Mouse (Mus musculus): ENCODE data around the gene Atp2a3.

The Atp2a3 gene

GRCm38 (mm10) chr11:72961072-72961980, at the start of gene Atp2a3:
Atp2a3 (plus strand) TSS chr11:72961169.
- peak; percentile 88 to 93 for DNase-seq

DNA sequence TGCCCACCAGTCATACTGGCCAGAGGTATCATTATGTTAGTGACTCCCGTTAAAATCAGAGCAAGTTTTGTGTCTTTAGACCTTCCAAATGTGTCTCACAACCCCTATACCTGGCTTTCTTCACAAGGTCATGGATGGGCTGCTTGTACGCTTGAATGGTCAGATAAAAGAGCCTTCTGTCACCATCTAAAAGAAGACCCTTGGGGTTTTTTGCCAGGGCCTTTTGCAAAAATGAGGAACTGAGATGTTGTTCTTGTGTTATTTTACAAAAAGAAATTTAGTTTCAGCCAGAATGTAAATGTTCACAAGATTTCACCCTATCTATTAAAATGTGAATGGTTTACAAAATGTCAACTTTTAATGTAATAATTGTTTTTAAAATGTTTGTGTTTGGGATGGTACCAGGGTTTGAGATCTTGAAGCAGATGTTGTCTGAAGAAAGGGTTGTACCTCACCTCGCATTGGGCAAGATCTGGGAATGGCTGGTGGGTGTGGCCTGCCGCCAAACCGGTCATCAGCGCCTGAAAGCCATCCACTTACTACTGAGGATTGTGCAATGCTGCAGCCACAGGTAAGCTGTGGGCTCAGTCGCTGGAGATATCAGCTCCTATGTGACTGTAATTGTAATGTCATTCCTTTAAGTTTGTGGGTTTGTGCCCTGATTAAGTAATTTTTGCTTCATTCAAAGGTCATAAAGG, 43.5 kb upstream of the Atp2a3 start:
- no peak for DNase-seq

GRCm38 (mm10) chr11:72923116-72923515, 37.9 kb upstream of the Atp2a3 start:
- DNase-seq, result no peak

DNA sequence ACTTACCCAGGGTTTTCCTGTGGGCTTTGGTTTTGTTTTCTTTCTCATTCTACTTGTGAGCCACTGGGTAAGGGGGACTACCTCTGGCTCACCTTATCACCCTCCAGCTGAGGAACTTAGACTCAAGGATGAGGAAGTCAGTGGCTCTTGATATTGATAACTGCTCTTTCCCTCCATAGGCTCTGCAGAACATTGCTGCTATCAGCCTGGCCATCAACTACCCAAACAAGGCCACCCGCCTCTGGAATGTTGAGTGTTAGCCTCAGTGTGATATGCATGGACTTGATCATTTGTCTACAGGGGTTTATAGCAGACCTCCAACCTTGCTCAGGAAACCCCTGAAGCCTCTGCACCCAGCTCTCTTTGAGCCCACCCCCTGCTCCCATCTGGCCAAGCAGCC, 36.5 kb upstream of the Atp2a3 start:
- no peak for DNase-seq

GRCm38 (mm10) chr11:72925067-72925466, 35.9 kb upstream of the Atp2a3 start:
- DNase-seq, result no peak

- peak; percentile 65 to 69 for DNase-seq
These were observed 34.6 kb upstream of the Atp2a3 start for GRCm38 (mm10) chr11:72926226-72926890.

- no peak for DNase-seq
These were observed 32.5 kb upstream of the Atp2a3 start for GRCm38 (mm10) chr11:72928516-72928915.

DNA sequence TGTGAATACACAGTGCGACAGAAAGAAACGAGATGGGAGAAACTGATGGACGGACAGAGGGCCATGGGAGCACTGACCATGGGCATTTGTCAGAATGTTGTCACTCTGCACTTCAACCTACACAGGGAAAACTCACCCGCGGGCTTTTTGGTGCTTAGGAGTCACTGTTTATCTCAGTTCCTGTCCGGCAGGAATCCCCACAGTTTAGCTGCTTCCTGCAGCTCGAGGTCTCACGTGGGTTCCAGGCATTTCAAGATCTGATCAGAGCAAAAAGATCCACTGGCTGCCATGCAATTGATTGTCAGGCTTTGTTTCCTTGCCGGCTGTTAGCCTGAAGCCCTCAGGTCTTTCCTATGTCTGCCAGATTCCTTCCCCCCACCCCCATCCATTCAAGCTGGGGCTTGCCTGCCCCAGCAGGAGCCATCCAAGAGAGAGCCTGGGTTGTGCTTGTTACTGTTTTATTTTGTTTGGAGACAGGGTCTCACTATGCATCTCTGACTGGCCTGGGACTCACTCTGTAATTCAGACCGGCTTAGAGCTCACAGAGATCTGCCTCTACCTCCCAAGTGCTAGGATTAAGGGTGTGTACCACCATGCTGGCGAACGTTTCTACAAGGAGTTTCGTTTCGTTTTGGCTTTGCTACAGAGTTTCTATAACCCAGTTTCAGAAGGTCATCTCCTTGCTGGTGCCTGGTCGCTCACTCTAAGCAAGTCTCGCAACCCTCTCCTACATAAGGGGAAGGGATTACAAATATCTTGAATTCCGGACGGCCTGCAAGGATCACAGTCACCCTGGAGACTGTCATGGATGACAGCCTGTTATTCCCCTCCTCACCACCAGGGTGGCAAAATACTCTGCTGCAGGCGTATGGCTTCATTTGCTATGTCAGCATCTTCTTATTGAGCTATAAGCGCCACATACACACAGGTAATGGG, 20.5 kb upstream of the Atp2a3 start:
- DNase-seq, result no peak

DNA sequence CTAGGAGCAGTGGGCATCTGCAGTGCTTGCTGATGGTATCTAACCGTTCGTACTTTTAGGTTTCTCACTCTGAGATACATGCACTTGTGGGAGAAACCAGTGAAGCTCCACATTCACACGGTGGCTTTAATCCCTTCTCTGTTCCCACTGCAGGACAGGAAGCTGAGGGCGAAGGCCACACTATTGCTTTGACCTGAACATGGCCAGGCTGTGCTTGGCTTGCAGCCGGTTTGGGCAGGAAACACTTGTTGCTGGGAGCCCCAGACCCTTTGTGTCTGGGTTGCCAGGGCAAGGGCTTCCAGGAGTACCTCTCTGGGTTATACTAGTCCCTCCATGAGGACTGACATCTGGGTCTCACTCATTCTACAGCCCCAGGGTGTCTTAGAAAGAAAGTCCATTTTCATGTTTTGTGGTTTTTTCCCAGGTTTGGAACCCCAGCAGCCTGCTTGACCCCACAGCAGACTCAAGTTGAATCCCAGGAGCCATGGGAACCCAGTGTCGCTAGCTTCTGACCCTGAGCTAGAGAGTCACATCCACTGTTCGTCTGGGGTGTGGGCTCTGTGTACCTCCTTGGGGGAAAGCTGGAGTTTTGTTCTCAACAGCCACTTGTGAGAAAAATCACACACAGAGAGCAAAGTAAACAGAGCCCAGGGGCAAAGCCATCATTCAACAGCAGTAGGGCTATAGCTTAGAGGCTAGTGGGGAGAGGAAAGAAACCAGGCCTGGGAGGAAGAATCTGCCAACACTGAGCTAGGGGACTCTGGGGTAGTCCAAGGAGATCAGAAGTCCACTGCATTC, 15.8 kb upstream of the Atp2a3 start:
- DNase-seq, result no peak

DNA sequence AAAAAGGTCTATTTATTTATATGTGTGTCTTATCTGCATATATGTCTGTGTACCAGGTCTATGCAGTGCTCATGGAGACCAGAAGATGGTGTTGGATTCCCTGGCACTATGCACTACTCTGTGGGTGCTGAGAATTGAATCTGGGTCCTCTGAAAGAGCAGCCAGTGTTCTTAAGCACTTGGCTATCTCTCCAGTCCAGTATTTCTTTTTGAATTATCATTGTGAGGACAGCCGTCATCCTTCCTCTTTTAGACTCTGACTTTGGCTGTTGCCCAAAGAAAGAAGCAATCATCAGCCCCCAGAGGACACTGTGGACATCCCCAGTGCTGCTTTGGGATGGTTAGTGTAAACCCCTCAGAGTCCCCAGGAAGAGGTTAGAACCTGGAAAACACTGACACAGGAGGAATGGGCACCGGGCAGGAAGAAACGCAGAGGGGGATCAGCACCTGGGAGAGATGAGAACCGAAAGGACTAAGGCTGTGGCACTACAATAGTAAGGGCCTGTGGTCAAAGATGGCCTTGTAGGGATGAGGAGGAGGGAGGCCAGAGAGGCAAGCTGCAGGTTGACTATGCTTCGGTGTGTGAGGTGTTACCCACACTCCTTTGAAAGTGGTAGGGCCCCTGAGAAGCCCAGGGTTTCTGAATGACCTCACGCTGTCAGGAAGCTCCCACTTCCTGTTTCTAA, 15.0 kb upstream of the Atp2a3 start:
- DNase-seq, result no peak

GRCm38 (mm10) chr11:72946560-72947119, 14.3 kb upstream of the Atp2a3 start:
- DNase-seq, result no peak

DNA sequence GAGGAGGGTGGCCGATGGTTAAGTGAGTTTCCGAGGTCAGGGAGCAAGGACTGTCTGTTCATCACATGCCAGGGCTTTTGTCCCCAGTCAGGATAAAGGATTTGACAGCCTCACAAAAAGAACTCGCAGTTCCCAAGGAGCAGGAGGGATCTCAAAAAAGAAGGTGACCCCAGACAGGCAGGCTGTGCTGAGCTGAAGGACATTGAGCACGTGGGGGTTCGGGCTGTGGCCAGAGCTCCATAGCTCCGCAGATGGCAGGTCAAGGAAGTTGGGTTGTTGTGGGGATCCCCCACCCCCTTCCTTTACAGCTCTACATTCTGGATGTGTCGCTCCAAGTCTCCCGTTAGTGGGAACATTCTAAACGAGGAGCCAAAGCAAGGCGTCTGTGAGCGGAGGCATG, 13.1 kb upstream of the Atp2a3 start:
- no peak for DNase-seq

- DNase-seq, result peak in 1 of 2 experiments; percentile 27
These were observed 12.7 kb upstream of the Atp2a3 start for GRCm38 (mm10) chr11:72948254-72948653.

GRCm38 (mm10) chr11:72951137-72952000, 9.6 kb upstream of the Atp2a3 start:
- no peak for DNase-seq

DNA sequence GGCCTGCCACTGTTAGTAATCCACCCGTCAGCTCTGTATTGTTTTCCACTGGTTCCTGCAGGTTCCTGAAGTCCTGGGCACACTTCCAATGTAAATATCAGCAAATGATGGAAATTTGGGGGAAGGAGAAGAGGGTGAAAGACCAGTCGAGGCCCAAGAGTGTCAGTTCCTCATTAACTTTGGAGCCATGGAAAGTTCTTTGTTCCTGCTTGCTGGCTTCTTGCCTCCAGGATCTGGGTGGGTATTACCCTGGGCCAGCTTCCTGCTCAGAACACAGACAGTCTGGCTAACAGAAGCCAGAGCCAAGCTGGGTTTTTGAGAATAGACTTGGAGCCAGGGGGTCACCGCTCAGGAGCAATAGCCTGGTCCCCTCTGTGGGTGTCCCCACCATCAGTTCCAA, 8.7 kb upstream of the Atp2a3 start:
- DNase-seq, result no peak

- no peak for DNase-seq
These were observed 8.3 kb upstream of the Atp2a3 start for GRCm38 (mm10) chr11:72952697-72953096.

DNA sequence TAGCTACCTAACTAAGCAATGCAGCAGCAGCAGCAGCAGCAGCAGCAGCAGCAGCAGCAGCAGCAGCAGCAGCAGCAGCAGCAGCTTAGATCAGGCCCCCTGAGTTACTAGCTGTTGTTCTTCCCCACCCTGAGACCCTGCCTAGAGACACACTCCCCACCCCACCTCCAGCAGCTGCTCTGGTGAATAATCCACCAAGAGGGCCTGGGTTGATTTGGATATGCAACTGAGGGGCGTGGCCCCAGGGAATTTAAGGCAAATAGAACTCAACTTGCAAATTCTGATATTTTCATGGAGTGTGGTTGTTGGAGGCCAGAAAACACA, 7.9 kb upstream of the Atp2a3 start:
- DNase-seq, result no peak

GRCm38 (mm10) chr11:72953440-72954151, 7.4 kb upstream of the Atp2a3 start:
- DNase-seq, result no peak

DNA sequence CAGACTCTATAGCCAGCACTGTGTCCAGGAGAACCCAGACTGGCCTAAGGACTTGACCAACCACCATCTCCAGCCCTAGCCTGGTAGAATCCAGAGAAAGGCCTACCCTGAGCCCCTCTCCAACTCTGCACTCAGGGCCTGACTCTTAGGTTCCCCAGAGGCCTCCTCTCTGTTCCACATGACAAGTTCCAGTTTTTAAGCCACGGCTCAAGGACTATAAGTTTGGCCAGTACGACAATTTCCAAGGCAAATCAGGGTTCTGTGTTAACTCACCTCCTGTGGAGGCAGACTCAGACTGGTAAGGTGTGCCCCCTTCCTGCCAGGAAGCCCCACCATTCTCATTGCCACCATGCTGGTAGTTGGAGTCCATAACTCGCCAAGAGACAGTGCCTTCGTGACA, 6.8 kb upstream of the Atp2a3 start:
- DNase-seq, result no peak
